Mouse (Mus musculus) regulatory T cell (primary cell): ENCODE measurements at regions not wholly inside any gene's neighbourhood (a gene's known extent, or its start where the extent isn't known, plus 50 kb on each side); places are given as distances from the start of the nearest gene placed in this dataset.

ENCODE experiments used
- in situ Hi-C: fragments of 300-600 bp; cut with MboI, MseI; formaldehyde crosslinking; loops from one replicate; pipeline ENCODE4 v1.15.1; 2025; ENCODE audit warnings: high pct_unique_total_duplicates

DNA sequence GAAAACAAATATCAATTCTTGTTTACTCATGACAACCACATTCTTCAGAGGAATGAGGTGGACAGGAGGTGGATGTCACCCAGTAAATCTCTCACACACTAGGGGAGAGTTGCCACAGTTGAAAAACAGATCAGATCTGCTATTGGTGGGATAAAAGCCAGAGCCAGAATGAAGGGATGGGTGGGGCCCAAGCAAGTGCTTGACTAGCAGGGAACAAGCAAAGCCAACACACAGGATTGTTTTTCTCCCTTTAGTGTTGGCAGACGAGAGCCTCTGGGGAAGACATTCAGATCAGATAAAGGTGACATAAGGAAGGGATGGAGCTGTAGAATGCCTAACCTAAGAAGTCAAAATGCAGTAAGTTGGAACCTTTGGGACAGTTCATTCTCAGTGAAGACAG lies 153.5 kb upstream of the Usp24 start:
- in situ Hi-C loops, result no loop called here

DNA sequence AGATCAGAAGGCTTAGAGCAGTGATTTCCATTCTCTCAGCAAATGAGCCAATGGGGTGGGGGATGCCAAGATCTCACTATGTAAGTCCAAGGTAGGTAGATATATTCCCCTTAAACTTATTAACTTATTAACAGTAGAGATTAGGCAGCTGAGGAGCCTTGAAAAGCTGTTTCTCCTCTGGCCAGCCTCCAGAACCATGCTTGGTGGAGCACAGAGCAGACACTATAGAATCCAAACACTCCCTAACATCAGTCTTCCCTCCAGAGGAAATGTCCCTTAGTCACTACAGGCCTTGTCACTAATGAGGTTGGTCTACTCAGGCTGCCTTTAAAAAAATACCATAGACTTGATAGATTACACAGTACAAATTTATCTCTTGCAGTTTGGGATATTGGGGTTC lies 152.8 kb upstream of the Usp24 start:
- in situ Hi-C loops, result no loop called here

DNA sequence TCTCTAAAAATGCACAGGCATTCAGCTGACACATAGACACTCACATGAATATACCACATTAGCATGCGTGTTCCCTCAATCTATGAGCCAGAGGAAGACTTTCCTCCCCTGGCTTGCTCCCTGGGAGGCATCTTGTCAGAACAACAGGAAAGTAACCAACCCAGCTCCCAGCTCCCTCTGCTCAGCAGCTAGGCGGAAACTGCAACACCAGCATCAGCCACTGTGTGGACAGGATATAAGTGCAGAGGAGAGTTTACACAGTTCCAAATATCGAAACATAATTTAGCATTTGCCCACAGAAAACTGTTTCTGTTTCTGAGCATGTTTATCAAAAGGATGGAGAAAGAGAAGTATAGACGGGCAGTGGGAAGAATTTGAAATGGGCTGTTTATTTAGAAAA lies 148.3 kb upstream of the Usp24 start:
- in situ Hi-C loops, result no loop called here

DNA sequence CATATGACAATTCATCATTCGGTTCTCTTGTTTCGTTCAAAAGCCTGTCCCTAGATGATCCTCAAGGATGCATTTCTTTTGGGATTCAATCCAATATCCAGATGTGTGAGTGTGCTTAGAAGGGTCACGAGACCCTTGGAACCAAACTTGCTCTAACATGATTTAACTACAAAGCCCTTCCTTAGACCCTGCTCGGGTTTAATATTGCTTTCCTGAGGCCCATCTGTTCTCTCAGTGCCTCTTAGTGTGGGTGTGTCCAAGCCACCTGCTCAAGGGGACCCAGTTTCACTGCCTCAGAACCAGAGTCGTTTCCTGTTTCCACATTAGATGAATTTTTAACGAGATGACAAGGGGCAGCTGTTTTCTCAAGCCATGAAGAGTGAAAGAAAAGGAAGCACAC lies 147.3 kb upstream of the Usp24 start:
- in situ Hi-C loops, result no loop called here

DNA sequence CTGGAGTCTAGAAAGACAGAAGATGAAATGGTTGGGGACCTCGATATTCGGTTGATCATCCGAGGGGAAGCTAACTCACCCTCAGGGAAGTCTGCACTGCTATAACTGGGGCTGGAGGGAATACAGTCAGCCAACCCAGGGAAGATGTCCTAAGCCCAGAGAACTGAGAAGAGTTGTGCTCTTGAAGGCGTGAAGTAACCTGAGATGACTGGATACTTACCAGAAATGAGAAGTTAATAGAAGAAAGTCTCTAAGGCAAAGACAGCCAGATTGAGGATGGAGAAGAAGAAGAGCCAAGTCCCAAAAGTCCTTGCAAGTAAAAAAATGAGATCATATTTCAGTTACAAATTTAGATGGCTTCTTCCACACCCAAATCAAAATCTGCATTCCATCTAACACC lies 146.5 kb upstream of the Usp24 start:
- in situ Hi-C loops, result no loop called here

- in situ Hi-C loops, result no loop called here
Measured at GRCm38 (mm10) chr4:106170731-106171130, 145.3 kb upstream of the Usp24 start.

- in situ Hi-C loops, result no loop called here
Measured at GRCm38 (mm10) chr4:106175352-106175751, 140.7 kb upstream of the Usp24 start.

GRCm38 (mm10) chr4:106185745-106186501 lies 130.1 kb upstream of the Usp24 start:
- in situ Hi-C loops, result no loop called here

DNA sequence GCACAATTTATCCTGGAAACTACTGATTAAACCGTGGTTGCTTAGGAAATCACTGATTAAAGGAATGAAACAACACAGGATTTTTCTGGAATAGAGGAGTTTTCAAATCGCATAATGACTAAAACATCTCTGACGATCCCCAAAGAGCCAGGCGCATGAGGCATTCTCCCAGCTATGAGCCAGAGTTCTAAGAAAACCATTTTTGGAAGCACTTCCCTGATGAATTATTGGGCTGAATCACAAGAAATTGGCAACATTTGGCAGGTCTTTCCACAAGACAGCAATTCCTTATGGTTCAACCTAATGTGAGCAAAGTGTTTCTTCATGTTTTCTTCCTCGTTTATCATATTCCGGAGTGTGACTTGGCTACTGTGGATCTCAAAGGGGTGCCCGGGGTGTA lies 129.3 kb upstream of the Usp24 start:
- in situ Hi-C loops, result no loop called here

DNA sequence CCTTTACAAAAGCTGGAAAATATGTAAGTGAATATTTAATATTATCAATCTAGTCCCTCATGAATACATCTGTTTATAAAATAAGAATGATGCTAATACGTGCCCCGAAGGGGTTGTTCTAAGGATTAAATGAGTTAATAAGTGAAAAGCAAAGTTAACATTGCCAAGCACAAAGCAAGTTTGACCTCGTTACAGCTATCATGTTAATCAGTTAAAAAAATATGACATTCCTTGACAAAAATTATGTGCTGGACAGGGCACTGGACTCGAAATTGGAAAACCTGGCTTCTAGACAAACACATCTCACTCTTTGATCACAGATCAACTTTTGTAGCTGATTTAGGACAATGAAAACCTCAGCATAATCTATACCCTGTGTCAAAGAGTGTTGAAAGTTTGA lies 125.8 kb upstream of the Usp24 start:
- in situ Hi-C loops, result loop anchor here (10.0 kb wide), 1 partner anchor 925 kb away; no protein-coding TSS in a partner anchor

DNA sequence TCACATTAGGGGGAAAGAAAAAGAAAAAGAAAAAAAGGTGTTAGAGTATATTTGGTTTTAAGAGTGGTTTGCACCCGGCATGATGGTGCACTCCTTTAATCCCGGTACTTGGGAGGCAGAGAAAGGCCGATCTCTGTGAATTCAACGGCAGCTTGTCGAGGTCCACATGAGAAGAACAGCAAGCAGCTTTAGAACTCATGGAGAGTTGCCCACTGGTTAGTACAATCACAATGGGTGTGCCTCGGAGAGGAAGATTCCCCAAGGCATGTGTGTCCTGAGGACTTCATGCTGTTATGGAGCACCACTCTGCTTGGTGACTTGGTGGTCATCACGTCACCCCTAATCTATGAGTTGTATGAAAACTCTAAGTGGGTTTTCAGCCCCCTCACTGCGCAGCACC lies 124.7 kb upstream of the Usp24 start:
- in situ Hi-C loops, result loop anchor here (10.0 kb wide), 1 partner anchor 927 kb away; no protein-coding TSS in a partner anchor

DNA sequence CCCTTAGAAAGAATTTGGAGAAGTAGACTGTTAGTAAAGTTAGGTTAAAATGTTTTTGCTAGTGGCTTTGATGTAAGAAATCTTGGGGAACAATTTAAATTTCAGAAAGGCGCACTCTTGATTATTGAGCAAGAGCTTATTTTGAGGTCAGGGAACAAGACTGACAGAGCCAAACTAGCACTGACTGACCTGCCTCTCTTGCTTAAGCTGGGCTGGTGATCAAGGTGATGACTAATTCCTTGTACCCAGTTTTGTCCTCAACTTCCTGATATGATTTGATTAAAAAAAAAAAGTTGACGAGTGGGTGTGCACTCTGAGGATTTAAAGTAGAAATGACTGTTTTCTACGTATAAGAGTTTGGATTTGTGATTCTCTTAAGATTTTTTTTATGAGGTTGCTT lies 124.2 kb upstream of the Usp24 start:
- in situ Hi-C loops, result loop anchor here (10.0 kb wide), 1 partner anchor 927 kb away; no protein-coding TSS in a partner anchor

GRCm38 (mm10) chr4:106193204-106193945 lies 122.6 kb upstream of the Usp24 start:
- in situ Hi-C loops, result loop anchor here (10.0 kb wide), 1 partner anchor 929 kb away; no protein-coding TSS in a partner anchor

DNA sequence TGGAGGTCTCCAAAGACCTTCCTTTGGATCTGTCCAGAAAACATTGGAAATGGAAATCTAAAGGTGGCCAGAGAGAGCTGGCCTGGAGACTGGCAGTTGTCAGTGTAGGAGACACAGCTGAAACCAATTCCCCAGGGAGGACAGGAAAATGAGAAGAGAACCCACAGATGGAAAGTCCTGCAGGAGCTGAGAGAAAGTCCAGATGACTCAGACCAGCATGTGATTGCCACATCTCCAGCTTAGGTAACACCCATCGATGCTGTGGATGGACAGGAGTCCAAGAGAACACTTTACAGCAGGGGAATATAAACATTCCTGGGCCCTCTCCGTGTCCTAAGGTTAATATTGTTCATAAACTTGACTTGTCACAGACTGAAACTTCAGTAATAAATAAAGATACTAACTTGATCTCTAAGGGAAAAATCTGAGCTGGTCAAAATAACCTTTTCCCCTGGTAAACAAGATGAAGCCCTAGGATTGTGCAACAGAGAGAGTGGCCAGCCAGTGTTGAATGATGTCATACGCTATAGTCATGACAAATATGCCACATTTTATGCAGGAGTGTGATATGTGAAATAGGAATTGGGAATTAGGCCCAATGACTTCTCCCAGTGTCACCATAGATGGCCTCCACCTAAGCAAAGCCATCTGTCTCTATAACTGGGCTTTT lies 120.4 kb upstream of the Usp24 start:
- in situ Hi-C loops, result loop anchor here (10.0 kb wide), 1 partner anchor 931 kb away; no protein-coding TSS in a partner anchor

DNA sequence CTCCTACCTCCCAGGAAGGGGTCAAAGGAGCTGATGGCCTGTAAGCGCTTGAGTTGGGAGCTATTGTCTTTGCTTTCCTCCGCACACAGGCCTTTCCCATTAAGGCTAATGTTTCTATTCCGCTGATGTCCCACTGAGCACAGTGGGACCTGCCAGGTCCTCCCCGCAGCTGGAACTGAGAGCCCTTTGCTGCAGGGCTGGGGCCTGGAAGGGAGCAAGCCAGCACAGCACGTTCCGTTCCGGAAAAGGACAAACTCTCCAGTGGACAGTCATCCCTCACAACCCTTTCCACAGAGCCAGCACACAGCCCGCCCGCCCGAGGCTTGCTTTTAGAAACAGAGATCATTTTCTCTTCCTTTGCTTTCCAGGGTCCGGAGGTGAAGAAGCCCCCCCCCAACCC lies 116.2 kb upstream of the Usp24 start:
- in situ Hi-C loops, result loop anchor here (10.0 to 25.0 kb wide), 2 partner anchors 935 to 1038 kb away; partner anchors contain the start of gene Plpp3

DNA sequence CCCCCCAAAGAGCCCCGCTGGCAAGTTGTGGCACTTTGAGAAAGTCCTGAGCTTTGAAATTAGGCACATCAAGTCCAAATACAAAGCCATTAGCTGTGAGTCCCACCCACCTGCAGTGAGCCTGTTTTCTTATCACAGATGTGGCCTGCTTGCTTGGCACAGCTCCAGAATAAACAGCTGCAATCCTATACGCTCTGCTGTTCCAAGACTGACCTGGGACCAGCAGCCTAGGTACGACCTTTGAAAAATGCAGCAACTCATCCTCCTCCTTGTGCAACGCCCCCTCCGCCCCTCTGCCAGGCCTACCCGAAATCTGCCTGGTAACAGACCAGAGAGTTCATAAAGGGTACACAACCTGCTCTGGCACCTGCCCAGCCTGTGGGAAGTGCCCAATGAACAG lies 115.8 kb upstream of the Usp24 start:
- in situ Hi-C loops, result loop anchor here (25.0 kb wide), 1 partner anchor 1038 kb away; the partner anchor contains the start of gene Plpp3

DNA sequence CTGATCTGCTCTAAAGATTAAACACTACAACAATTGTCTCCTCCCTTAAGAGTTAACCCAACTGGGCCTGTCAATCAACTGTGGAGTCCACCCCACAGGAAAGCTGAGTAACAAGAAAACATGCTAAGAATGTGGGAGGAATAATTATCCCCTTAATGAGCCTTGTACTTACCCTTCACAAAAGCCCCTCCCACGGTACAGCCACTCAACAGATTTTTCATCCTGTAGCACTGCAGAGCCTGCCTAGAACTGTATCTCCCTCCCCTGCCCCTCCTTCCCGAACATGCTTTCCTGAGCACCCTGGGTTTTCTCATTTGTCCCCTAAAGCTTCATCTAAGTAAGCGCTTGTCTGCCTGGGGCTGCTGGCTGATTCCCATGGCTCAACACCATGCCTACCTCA lies 113.5 kb upstream of the Usp24 start:
- in situ Hi-C loops, result loop anchor here (25.0 kb wide), 1 partner anchor 1040 kb away; the partner anchor contains the start of gene Plpp3

GRCm38 (mm10) chr4:106205200-106205599 lies 110.8 kb upstream of the Usp24 start:
- in situ Hi-C loops, result loop anchor here (25.0 kb wide), 1 partner anchor 1043 kb away; the partner anchor contains the start of gene Plpp3

- in situ Hi-C loops, result loop anchor here (25.0 kb wide), 1 partner anchor 1044 kb away; the partner anchor contains the start of gene Plpp3
Measured at GRCm38 (mm10) chr4:106206023-106206422, 110.0 kb upstream of the Usp24 start.

DNA sequence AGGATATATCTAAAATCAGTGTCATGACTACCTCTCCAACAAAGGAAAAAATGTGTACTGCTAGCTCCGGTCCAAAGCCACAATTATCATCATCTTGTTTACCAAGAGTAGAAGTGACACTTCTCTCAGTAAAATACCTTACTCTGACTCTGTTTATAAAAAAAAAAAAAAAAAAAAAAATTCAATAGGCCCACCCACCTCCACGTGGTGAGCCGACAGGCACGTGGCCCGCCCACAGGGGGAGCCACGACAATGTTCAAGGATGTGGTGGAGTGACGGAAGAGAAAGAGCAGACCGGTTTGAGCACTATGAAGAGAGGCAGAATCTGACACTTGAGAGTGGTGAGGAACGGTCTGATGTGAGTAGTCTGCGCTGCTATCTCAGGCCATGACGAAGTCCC lies 106.5 kb upstream of the Usp24 start:
- in situ Hi-C loops, result loop anchor here (25.0 kb wide), 1 partner anchor 1047 kb away; the partner anchor contains the start of gene Plpp3

- in situ Hi-C loops, result loop anchor here (10.0 to 25.0 kb wide), 2 partner anchors 95 to 1048 kb away; partner anchors contain the start of gene Plpp3
Measured at GRCm38 (mm10) chr4:106209975-106210374, 106.0 kb upstream of the Usp24 start.

GRCm38 (mm10) chr4:106214170-106214569 lies 101.8 kb upstream of the Usp24 start:
- in situ Hi-C loops, result loop anchor here (10.0 to 25.0 kb wide), 2 partner anchors 99 to 1052 kb away; partner anchors contain the start of gene Plpp3
